Mouse (Mus musculus) embryonic facial prominence, embryonic 15.5 days (tissue): ENCODE results near the gene Cpox. TPM values are rescaled to one million over a fixed set of nuclear protein-coding genes. Genes with fewer than 3 reads are reported as not detected.

Experiments
- ATAC-seq: fragments of 200-750 bp; cut with Nextera tagmentation; 2 replicates; pipeline ENCODE4 v1.8.0; 2017; ENCODE audit warnings: low read depth, moderate TSS enrichment; ENCODE audit not compliant: insufficient number of reproducible peaks, low FRiP score, low TSS enrichment
- H3K27ac ChIP-seq: fragments of 300-500 bp; sonication (generic); replicated peaks from 2 replicates; pipeline ENCODE4 v1.5.1; 2015; ENCODE audit warnings: mild to moderate bottlenecking, inconsistent platforms
- H3K27me3 ChIP-seq: fragments of 300-500 bp; sonication (generic); 2 replicates; pipeline ENCODE4 v1.6.1; 2015; ENCODE audit warnings: inconsistent platforms
- H3K36me3 ChIP-seq: fragments of 300-500 bp; sonication (generic); 2 replicates; pipeline ENCODE4 v1.6.1; 2015; ENCODE audit warnings: mild to moderate bottlenecking, inconsistent platforms
- H3K4me1 ChIP-seq: fragments of 300-500 bp; sonication (generic); 2 replicates; pipeline ENCODE4 v1.6.1; 2015; ENCODE audit warnings: inconsistent platforms
- H3K4me2 ChIP-seq: fragments of 300-500 bp; sonication (generic); replicated peaks from 2 replicates; pipeline ENCODE4 v1.6.1; 2015; ENCODE audit warnings: mild to moderate bottlenecking, inconsistent platforms
- H3K4me3 ChIP-seq: fragments of 300-500 bp; sonication (generic); replicated peaks from 2 replicates; pipeline ENCODE4 v1.5.1; 2015; ENCODE audit warnings: mild to moderate bottlenecking, inconsistent platforms
- H3K9ac ChIP-seq: fragments of 300-500 bp; sonication (generic); 2 replicates; pipeline ENCODE4 v1.6.1; 2015; ENCODE audit warnings: inconsistent platforms
- H3K9me3 ChIP-seq: fragments of 300-500 bp; sonication (generic); replicated peaks from 2 replicates; pipeline ENCODE4 v1.6.1; 2016; ENCODE audit warnings: inconsistent platforms
- WGBS: fragments of 180-500 bp; shearing (Covaris S2); methylation state at CpG from one replicate; pipeline ENCODE4 v1.1.7; 2015; 5-methylcytosine and 5-hydroxymethylcytosine counted together
- polyA plus RNA-seq: library from polyadenylated mRNA; unstranded; fragments of >200 nt; fragmentation: Nextera tagmentation; extraction: Ambion mirVana; gene quantifications from 2 replicates; pipeline ENCODE4 v1.2.1, GENCODE M21; 2015

The Cpox gene
- polyA plus RNA-seq, 1 experiment from 2014 or later: 27.1 TPM

DNA sequence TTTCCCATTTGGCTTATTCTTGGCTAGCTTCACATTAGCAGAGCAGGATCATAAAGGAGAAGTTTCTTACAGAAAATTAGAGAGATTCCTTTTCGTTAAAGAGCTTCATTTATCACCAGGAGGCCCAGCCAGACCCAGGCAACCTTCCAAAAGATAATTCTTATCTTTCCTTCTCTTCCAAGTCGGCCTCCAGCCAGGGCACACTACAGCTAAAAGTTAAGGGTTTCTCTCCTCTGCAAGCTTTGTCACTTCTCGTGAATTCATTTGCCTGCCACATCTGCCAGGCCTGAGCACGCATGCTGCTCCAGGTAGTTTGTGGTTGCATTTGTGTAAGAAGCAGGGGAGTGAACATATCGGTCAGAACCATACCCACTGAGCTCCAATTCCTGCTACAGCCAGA lies 828 bp upstream of the Cpox start:
- 47% methylated on average over 5 of the region's 5 CpGs for WGBS
- H3K9me3 ChIP-seq: no peaks in the 10 kb centered on the region
- no peaks in the 10 kb centered on the region for H3K27me3 ChIP-seq
- no peak overlapping the region for H3K27ac ChIP-seq
- no peak overlapping the region for H3K9ac ChIP-seq
- H3K4me2 ChIP-seq: no peak overlapping the region
- no peak for ATAC-seq
- H3K36me3 ChIP-seq: peaks cover 14% of the 10 kb centered on the region
- H3K4me1 ChIP-seq: peaks cover 8% of the 10 kb centered on the region; the same call in 1 of the 2 replicates
- peak overlapping the region; percentile 92; the same call in 1 of the 2 replicates for H3K4me3 ChIP-seq

DNA sequence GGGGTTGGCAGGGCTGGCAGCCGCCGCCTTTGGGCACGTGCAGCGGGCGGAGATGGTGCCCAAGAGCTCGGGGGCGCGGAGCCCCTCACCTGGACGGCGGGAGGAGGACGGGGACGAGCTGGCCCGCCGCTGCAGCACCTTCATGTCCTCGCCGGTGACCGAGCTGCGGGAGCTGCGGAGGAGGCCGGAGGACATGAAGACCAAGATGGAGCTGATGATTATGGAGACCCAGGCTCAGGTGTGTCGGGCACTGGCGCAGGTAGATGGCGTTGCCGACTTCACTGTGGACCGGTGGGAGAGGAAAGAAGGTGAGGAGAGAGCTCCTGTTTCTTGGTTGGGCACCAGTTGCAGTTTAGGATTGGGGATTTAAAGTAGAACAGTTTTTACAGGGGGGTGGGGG lies 551 bp downstream of the Cpox start:
- peak overlapping the region; percentile 85 for H3K27ac ChIP-seq
- H3K4me2 ChIP-seq: peak overlapping the region; percentile 80
- H3K9ac ChIP-seq: peak overlapping the region; percentile 94
- WGBS: 0% methylated on average over 25 of the region's 25 CpGs
- H3K4me1 ChIP-seq: peaks cover 8% of the 10 kb centered on the region; the same call in 1 of the 2 replicates
- H3K36me3 ChIP-seq: peaks cover 26% of the 10 kb centered on the region
- H3K27me3 ChIP-seq: no peaks in the 10 kb centered on the region
- no peaks in the 10 kb centered on the region for H3K9me3 ChIP-seq
- H3K4me3 ChIP-seq: peak overlapping the region; percentile 92
- ATAC-seq: peak; percentile 35; the same call in 1 of the 2 replicates

DNA sequence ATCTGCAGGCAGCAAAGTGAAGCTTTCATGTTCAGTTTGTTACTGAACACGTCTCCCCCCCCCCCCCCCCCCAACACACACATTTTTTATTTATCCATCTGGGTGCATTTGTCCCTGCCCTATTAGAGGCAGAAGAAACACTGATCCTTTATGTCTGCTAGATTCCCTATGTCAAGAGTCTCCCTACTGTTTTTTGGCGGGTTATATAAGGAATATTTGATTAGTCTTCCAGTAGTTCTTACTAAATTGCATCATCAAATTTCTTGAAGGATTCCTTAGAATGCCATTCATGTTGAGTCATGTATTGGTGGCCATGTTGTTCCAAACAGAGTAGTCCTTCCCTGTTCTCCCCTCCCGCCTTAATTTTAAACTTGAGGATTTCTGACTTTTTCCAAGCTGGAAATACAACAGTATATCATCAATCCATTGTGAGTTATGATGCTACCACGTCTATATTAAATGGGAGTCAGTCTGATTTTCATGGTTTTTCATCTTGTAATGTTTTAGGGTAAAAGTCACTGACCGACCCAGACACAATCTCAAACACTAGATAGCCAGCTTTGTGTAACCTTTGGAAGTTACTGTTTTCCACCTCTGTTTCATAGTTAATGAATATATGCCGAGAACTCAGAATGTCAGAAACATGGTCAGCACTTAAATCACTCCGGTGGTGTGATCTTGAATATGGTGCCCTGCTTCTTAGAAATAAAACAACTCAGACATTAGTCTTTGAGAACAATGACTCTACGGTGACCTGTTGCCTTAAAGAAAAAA lies 1.3 kb downstream of the Cpox start:
- H3K36me3 ChIP-seq: peaks cover 31% of the 10 kb centered on the region
- peak overlapping the region; percentile 80 for H3K4me2 ChIP-seq
- 70% methylated on average over 8 of the region's 8 CpGs for WGBS
- ATAC-seq: no peak
- no peaks in the 10 kb centered on the region for H3K9me3 ChIP-seq
- H3K27ac ChIP-seq: no peak overlapping the region
- no peak overlapping the region for H3K9ac ChIP-seq
- H3K27me3 ChIP-seq: no peaks in the 10 kb centered on the region
- H3K4me3 ChIP-seq: peak overlapping the region; percentile 92
- peaks cover 8% of the 10 kb centered on the region; the same call in 1 of the 2 replicates for H3K4me1 ChIP-seq

DNA sequence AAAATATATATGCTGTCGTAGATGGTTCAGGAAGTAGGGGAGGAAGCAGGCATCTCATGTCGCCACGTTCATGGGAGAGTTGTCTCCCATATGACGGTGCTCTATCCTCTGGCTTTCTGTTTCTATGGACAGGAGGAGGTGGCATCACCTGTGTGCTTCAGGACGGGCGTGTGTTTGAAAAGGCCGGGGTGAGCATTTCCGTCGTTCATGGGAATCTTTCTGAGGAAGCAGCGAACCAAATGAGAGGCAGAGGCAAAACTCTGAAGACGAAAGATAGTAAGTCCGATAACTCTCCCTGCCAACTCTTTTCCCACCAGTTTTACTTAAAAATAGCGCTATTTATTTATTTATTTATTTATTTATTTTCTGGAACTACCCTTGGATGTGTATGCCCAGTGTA lies 2.3 kb downstream of the Cpox start:
- Histone ChIP-seq H3K9ac (no peak overlapping the region), H3K9me3 (no peaks in the 10 kb centered on the region), H3K4me3 (no peak overlapping the region), H3K27ac (no peak overlapping the region), H3K4me1 (peaks cover 8% of the 10 kb centered on the region; the same call in 1 of the 2 replicates), H3K27me3 (no peaks in the 10 kb centered on the region), H3K36me3 (peaks cover 38% of the 10 kb centered on the region), H3K4me2 (no peak overlapping the region)
- ATAC-seq: no peak
- 90% methylated on average over 13 of the region's 13 CpGs for WGBS

GRCm38 (mm10) chr16:58673811-58674410 lies 3.8 kb downstream of the Cpox start:
- H3K36me3 ChIP-seq: peaks cover 46% of the 10 kb centered on the region

DNA sequence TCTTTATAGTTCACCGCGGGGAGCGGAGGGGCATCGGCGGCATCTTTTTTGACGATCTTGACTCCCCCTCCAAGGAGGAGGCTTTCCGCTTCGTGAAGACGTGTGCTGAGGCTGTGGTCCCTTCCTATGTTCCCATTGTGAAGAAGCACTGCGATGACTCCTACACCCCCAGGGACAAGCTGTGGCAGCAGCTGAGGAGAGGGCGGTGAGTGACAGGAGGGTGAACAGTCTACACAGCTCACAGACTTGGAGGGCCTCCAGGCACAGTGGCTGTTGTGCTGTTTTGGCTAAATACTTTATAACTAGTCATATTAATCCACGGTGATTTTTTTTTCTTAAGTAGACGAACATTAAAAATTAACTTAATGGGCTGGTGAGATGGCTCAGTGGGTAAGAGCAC lies 5.2 kb downstream of the Cpox start:
- no peaks in the 10 kb centered on the region for H3K27me3 ChIP-seq
- H3K9me3 ChIP-seq: no peaks in the 10 kb centered on the region
- no peak overlapping the region for H3K27ac ChIP-seq
- H3K9ac ChIP-seq: no peak overlapping the region
- peaks cover 6% of the 10 kb centered on the region; the same call in 1 of the 2 replicates for H3K4me1 ChIP-seq
- no peak overlapping the region for H3K4me3 ChIP-seq
- H3K36me3 ChIP-seq: peaks cover 46% of the 10 kb centered on the region
- H3K4me2 ChIP-seq: no peak overlapping the region
- ATAC-seq: no peak
- WGBS: 95% methylated on average over 13 of the region's 13 CpGs

More at GRCm38 (mm10) chr16:58673811-58674410, 3.8 kb downstream of the Cpox start:
- no peaks in the 10 kb centered on the region for H3K27me3 ChIP-seq
- H3K4me2 ChIP-seq: no peak overlapping the region
- ATAC-seq: no peak
- WGBS: 95% methylated on average over 15 of the region's 15 CpGs
- peaks cover 8% of the 10 kb centered on the region; the same call in 1 of the 2 replicates for H3K4me1 ChIP-seq
- no peak overlapping the region for H3K4me3 ChIP-seq
- no peak overlapping the region for H3K9ac ChIP-seq
- no peak overlapping the region for H3K27ac ChIP-seq
- no peaks in the 10 kb centered on the region for H3K9me3 ChIP-seq

- H3K27ac ChIP-seq: no peak overlapping the region
- 87% methylated on average over 7 of the region's 7 CpGs for WGBS
- H3K36me3 ChIP-seq: peaks cover 52% of the 10 kb centered on the region
- H3K4me2 ChIP-seq: no peak overlapping the region
- H3K9ac ChIP-seq: no peak overlapping the region
- H3K9me3 ChIP-seq: no peaks in the 10 kb centered on the region
- peaks cover 5% of the 10 kb centered on the region; the same call in 1 of the 2 replicates for H3K4me1 ChIP-seq
- no peak overlapping the region for H3K4me3 ChIP-seq
- no peaks in the 10 kb centered on the region for H3K27me3 ChIP-seq
- ATAC-seq: no peak
Measured at GRCm38 (mm10) chr16:58676156-58676555, 6.1 kb downstream of the Cpox start.

- Histone ChIP-seq H3K4me1 (peaks cover under 1% of the 10 kb centered on the region; the same call in 1 of the 2 replicates), H3K4me2 (no peak overlapping the region), H3K27ac (no peak overlapping the region), H3K4me3 (no peak overlapping the region), H3K27me3 (no peaks in the 10 kb centered on the region), H3K9me3 (no peaks in the 10 kb centered on the region), H3K36me3 (peaks cover 57% of the 10 kb centered on the region), H3K9ac (no peak overlapping the region)
- ATAC-seq: no peak
- WGBS: 79% methylated on average over 3 of the region's 3 CpGs
Measured at GRCm38 (mm10) chr16:58676633-58677032, 6.5 kb downstream of the Cpox start.

DNA sequence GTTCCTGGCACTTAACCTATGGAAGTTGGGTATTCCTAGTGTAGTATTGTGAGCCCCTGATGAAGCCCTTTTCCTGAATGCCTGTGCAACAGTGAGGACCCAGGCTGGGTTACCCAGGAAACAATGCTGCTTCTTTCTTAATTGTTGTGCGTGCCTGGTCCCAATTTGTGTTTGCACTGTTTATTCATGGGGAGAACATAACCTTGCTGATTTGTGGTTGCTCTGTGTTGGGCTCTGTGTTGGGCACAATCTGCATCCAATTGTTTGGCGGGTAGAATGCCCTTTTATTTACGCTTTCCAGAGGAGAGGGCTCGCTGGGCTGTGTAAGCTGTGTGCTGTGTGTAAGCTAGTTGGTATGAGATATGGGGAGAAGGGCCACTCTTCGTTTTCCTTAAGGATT lies 7.4 kb downstream of the Cpox start:
- ATAC-seq: no peak
- H3K27ac ChIP-seq: no peak overlapping the region
- no peak overlapping the region for H3K9ac ChIP-seq
- no peaks in the 10 kb centered on the region for H3K4me1 ChIP-seq
- no peaks in the 10 kb centered on the region for H3K27me3 ChIP-seq
- H3K9me3 ChIP-seq: no peaks in the 10 kb centered on the region
- no peak overlapping the region for H3K4me2 ChIP-seq
- WGBS: 54% methylated on average over 5 of the region's 5 CpGs
- H3K4me3 ChIP-seq: no peak overlapping the region
- peaks cover 58% of the 10 kb centered on the region for H3K36me3 ChIP-seq

DNA sequence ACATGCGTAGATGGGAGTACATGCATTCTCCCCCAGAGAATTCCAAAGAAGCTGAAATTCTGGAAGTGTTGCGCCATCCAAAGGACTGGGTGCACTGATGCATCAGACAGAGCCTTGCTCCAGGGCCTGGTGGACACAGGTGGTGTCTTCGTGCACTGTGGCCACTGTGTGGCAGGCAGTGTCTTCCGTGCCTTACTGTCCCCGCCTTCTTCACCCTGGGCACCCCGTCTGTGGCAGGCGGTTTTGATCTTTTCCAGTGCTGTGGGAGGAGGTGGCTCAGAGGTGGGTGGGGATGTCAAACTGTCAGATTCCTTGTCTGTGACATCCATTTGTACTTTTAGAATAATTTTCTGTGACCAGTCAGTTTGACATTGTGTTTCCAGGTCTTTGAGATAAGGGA lies 8.6 kb downstream of the Cpox start:
- 77% methylated on average over 7 of the region's 7 CpGs for WGBS
- no peak overlapping the region for H3K4me3 ChIP-seq
- H3K27me3 ChIP-seq: no peaks in the 10 kb centered on the region
- ATAC-seq: no peak
- no peak overlapping the region for H3K4me2 ChIP-seq
- H3K9ac ChIP-seq: no peak overlapping the region
- H3K4me1 ChIP-seq: no peaks in the 10 kb centered on the region
- H3K9me3 ChIP-seq: no peaks in the 10 kb centered on the region
- H3K27ac ChIP-seq: no peak overlapping the region
- peaks cover 50% of the 10 kb centered on the region for H3K36me3 ChIP-seq

DNA sequence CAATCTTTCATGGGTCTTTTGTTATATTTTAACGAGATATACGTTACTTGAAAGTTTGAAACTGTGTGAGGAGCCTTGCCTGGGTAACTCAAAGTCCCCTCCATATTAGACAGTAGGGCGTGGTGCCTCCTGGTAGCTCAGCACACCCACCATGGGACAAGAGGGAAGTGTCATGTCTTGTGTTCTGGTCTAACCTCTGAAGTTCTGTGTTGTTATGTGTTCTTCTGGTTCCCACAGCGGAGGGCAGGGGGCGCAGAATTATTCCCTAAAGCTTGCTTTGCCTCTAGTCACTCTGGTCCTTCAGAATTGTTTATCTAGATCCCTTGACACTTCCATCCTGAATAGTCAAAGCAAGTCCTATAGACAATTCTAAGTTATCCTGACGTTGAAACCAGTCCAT lies 12.0 kb downstream of the Cpox start:
- Histone ChIP-seq H3K4me3 (no peak overlapping the region), H3K4me2 (no peak overlapping the region), H3K27me3 (no peaks in the 10 kb centered on the region), H3K4me1 (no peaks in the 10 kb centered on the region), H3K9ac (no peak overlapping the region), H3K27ac (no peak overlapping the region), H3K36me3 (peaks cover 23% of the 10 kb centered on the region), H3K9me3 (no peaks in the 10 kb centered on the region)
- no peak for ATAC-seq
- WGBS: 90% methylated on average over 6 of the region's 6 CpGs
